Mouse (Mus musculus) lung, adult 2 months (tissue): ENCODE results near the gene Mrps35. TPM values are rescaled to one million over a fixed set of nuclear protein-coding genes. Genes with fewer than 3 reads are reported as not detected.

Experiments
- DNase-seq: peaks from one replicate; pipeline ENCODE4 v3.0.0; 2022
- H3K4me1 ChIP-seq: fragments of 200-500 bp; 2 replicates; pipeline ENCODE4 v1.6.1; 2011; ENCODE audit warnings: low read length; ENCODE audit not compliant: control insufficient read depth, insufficient read depth
- H3K4me3 ChIP-seq: fragments of 200-500 bp; replicated peaks from 2 replicates; pipeline ENCODE3; 2011; ENCODE audit warnings: low read depth, mild to moderate bottlenecking, control low read depth, low read length; ENCODE audit errors: extremely low read depth
- CTCF ChIP-seq: fragments of 200-500 bp; IDR thresholded peaks from 2 replicates; pipeline ENCODE4 v1.5.1; 2011; ENCODE audit warnings: mild to moderate bottlenecking, low read length, control low read depth; ENCODE audit not compliant: insufficient read depth
- POLR2A ChIP-seq: fragments of 200-500 bp; IDR thresholded peaks from 2 replicates; pipeline ENCODE4 v1.6.1; 2011; ENCODE audit warnings: low read depth, mild to moderate bottlenecking, control low read depth, low read length, borderline replicate concordance; ENCODE audit errors: extremely low read depth
- WGBS: fragments of 180-500 bp; shearing (Covaris S2); methylation state at CpG from one replicate; pipeline ENCODE4 v1.1.7; 2018; 5-methylcytosine and 5-hydroxymethylcytosine counted together
- polyA plus RNA-seq: library from polyadenylated mRNA; depleted of rRNA; stranded (reverse); fragments of >200 nt; gene quantifications from 2 replicates; pipeline ENCODE4 v1.2.3, GENCODE M21; 2012

Gene Mrps35
- polyA plus RNA-seq, 1 experiment: 6.2 TPM

DNA sequence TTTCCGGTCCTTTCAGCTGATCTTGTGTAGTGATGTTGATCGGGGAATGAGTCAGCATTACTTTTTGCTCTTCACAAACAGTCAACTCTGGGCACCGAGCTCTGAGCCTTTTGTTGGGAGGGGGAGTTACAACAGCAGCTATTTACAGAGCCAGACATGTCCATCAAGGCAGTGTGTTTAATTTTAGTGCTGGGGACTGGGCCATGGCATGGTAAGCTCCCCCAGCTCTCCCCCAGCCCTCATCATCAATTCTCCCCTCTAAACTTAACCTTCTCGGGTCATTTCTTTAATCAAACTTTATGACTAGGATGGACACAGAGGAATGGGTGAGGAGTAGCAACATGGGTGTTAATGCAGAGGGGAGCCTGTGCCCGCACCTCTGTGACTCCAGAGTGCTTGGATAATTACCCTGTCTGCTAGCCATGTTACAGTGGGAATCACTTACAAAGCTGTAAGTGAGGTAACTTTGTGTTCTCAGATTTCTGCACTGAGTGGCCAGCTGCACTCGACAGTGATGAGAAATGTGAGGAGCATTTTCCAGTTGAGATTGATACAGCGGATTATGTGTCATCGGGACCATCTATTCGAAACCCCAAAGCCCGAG is 12.9 kb downstream of the Mrps35 start:
- Histone ChIP-seq H3K4me1 (no peaks in the 10 kb centered on the region), H3K4me3 (no peak overlapping the region)
- no peak for TF ChIP-seq POLR2A
- TF ChIP-seq CTCF: no peak
- no peak for DNase-seq
- 86% methylated on average over 10 of the region's 10 CpGs for WGBS

DNA sequence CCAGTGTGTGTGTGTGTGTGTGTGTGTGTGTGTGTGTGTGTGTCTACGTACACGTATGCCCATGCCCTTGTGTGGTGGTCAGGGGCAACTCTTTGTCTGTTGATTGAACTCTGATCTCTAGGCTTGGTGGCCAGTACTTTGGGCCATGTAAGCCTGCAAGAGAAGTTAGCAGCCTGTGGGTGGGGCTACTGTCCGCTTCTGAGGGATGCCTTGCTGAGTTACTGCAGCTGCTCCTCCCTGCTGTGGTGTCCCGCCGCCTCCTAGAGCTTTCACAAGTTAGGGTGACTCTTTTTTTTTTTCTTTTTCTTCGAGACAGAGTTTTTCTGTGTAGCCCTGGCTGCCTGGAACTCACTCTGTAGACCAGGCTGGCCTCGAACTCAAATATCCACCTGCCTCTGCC is 16.8 kb downstream of the Mrps35 start:
- no peak overlapping the region for H3K4me3 ChIP-seq
- WGBS: 65% methylated on average over 7 of the region's 7 CpGs
- H3K4me1 ChIP-seq: no peaks in the 10 kb centered on the region
- no peak for DNase-seq
- TF ChIP-seq POLR2A: no peak
- TF ChIP-seq CTCF: 0 out of 2 replicates have a peak, but pooled peaks have one; percentile 10

GRCm38 (mm10) chr6:147061630-147062029 is 19.1 kb downstream of the Mrps35 start:
- TF ChIP-seq CTCF (no peak), POLR2A (no peak)
- DNase-seq: no peak
- H3K4me3 ChIP-seq: no peak overlapping the region
- 88% methylated on average over 9 of the region's 9 CpGs for WGBS
- no peaks in the 10 kb centered on the region for H3K4me1 ChIP-seq

GRCm38 (mm10) chr6:147062034-147062433 is 19.5 kb downstream of the Mrps35 start:
- 66% methylated on average over 7 of the region's 7 CpGs for WGBS
- no peak for TF ChIP-seq CTCF
- no peak for TF ChIP-seq POLR2A
- DNase-seq: no peak
- no peak overlapping the region for H3K4me3 ChIP-seq
- no peaks in the 10 kb centered on the region for H3K4me1 ChIP-seq

GRCm38 (mm10) chr6:147062694-147063093 is 20.1 kb downstream of the Mrps35 start:
- Histone ChIP-seq H3K4me1 (no peaks in the 10 kb centered on the region), H3K4me3 (no peak overlapping the region)
- TF ChIP-seq CTCF (no peak), POLR2A (no peak)
- WGBS: 79% methylated on average over 7 of the region's 7 CpGs
- no peak for DNase-seq

DNA sequence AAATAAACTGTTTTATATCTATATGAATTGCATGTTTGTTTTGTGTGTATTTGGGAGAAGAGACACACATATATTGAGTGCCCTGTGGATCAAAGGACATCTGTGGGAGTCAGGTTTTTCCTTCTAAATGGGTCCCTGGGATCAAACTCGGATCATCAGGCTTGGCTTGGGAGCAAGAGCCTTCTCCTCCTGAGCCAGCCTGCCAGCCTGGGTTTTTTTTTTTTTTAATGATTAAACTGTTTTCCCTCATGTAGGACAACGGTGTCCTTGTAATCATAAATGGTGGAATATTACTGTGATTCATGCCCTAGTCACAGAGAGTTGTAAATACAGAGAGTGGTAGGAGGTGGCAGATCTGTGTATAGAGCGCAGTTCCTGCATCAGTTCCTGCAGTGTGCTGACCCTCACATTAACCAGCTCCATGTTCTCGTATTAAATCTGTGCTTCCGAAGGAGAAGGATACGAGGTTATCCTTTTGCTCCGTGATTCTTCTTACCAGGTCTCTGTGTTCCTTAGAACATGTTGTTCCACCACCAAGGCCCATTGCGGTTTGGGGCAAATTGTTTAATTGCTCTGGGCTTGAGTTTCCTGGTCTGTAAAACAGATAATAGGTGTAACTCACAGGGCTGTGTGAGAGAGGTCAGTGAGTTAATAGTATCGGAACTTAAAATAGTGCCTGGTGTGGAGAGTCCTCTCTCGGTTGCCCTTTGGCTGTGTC is 21.8 kb downstream of the Mrps35 start:
- H3K4me1 ChIP-seq: no peaks in the 10 kb centered on the region
- DNase-seq: no peak
- H3K4me3 ChIP-seq: no peak overlapping the region
- WGBS: 87% methylated on average over 10 of the region's 10 CpGs
- TF ChIP-seq POLR2A: no peak
- no peak for TF ChIP-seq CTCF

DNA sequence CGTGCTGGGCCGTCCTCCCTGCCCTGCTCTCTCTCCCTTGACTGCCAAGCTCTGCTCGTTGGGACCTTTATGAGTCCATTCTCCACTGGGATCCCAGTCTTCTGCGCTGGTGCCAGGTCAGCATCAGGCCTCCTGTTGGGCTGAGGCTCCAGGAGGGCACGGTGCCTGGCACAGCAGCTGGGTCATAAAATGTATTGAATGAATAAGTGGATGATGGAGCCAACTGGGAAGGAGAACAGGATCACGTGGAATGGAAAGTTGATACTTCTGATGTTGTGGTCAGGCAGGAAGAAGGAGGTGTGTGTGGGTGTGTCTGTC is 22.3 kb downstream of the Mrps35 start:
- DNase-seq: no peak
- 75% methylated on average over 6 of the region's 6 CpGs for WGBS
- Histone ChIP-seq H3K4me1 (no peaks in the 10 kb centered on the region), H3K4me3 (no peak overlapping the region)
- TF ChIP-seq CTCF (no peak), POLR2A (no peak)

DNA sequence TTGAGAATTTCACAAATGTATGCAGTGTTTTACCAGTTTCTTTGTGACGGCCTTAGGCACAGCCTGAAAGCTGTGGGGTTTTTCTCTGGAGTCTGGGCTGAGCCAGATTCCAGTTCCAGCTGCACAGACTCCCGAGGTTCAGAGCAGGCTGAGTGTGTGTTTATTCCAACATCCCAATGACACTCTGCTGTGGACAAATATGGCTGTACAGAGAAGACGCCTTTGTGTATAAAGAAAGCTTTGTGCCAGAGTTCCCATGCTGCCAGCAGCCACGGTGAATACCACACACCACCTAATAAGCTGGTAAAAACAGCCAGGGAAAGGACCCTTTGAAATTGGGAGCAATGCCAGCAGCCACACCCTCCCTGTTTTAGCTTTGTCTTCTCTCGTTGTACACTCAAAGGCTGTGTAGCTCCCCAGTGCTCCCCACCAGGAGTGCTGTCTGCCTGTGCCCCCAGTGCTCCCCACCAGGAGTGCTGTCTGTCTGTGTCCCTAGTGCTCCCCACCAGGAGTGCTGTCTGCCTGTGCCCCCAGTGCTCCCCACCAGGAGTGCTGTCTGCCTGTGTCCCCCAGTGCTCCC is 33.3 kb downstream of the Mrps35 start:
- H3K4me1 ChIP-seq: no peaks in the 10 kb centered on the region
- TF ChIP-seq POLR2A: no peak
- TF ChIP-seq CTCF: no peak
- no peak for DNase-seq
- WGBS: 30% methylated on average over 5 of the region's 5 CpGs
- no peak overlapping the region for H3K4me3 ChIP-seq

DNA sequence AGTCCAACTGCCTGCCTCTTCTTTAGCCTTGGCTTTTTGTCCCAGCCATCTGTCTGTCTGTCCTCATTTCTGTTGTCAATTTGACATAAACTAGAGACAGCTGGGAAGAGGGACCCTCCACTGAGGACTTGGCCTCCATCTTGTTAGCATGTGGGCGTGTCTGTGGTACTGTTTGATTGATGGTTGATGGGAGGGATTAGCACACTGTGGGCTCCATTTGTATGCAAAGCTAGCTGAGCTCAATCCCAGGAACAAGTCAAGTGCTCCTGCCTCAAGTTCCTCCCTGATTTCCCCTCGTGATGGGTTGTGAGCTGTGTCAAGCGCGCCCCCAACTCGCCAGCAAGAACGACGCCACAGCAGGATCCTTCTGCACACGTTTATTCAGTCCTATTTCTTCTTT is 34.3 kb downstream of the Mrps35 start:
- no peaks in the 10 kb centered on the region for H3K4me1 ChIP-seq
- no peak for TF ChIP-seq POLR2A
- TF ChIP-seq CTCF: no peak
- WGBS: 93% methylated on average over 8 of the region's 8 CpGs
- DNase-seq: no peak
- no peak overlapping the region for H3K4me3 ChIP-seq

GRCm38 (mm10) chr6:147079919-147080318 is 37.4 kb downstream of the Mrps35 start:
- DNase-seq: no peak
- WGBS: 89% methylated on average over 10 of the region's 10 CpGs
- TF ChIP-seq CTCF: no peak

More at GRCm38 (mm10) chr6:147079919-147080318, 37.4 kb downstream of the Mrps35 start:
- Histone ChIP-seq H3K4me1 (no peaks in the 10 kb centered on the region), H3K4me3 (no peak overlapping the region)
